Mouse (Mus musculus) small intestine, adult 2 months (tissue): ENCODE data around the gene Akr1b3.

ENCODE experiments used
- CTCF ChIP-seq: fragments of 200-500 bp; IDR thresholded peaks from 2 replicates; pipeline ENCODE4 v1.5.1; 2012; ENCODE audit warnings: low read depth, mild to moderate bottlenecking, control low read depth, inconsistent platforms, low read length, moderate library complexity, mixed read lengths; ENCODE audit not compliant: insufficient replicate concordance, insufficient read length; ENCODE audit errors: extremely low read depth
- POLR2A ChIP-seq: fragments of 200-500 bp; IDR thresholded peaks from 2 replicates; pipeline ENCODE4 v1.6.1; 2012; ENCODE audit warnings: low read depth, mild to moderate bottlenecking, control low read depth, inconsistent platforms, low read length, moderate library complexity

GRCm38 (mm10) chr6:34304675-34305241 lies 12.5 kb downstream of the Akr1b3 start:
- TF ChIP-seq CTCF (no peak), POLR2A (no peak)
